Mouse (Mus musculus): ENCODE measurements around the gene Phf11b. TPM values are rescaled to one million over a fixed set of nuclear protein-coding genes. Genes with fewer than 3 reads are reported as not detected.

Gene Phf11b
- total RNA-seq, 2 experiments from 2014 or later: not detected

Other genes with a start within 250 kb of the Phf11b start
- gene 1700129C05Rik, start 198.5 kb downstream of the Phf11b start, total RNA-seq (2021): not detected
- gene Gm5142, start 162.6 kb downstream of the Phf11b start, total RNA-seq (2021): not detected
- 10 to 100 TPM; 28.1 TPM for gene Rcbtb1, start 140.1 kb downstream of the Phf11b start, total RNA-seq (2021)
- not detected for gene Gm6904, start 81.1 kb downstream of the Phf11b start, total RNA-seq (2021)
- gene Phf11a, start 43.8 kb downstream of the Phf11b start, total RNA-seq (2021): not detected
- under 1 TPM; 0.63 to 0.75 TPM for gene Phf11d, start 24.1 kb upstream of the Phf11b start, total RNA-seq (2021)
- gene Phf11c, start 54.0 kb upstream of the Phf11b start, total RNA-seq (2021): under 1 TPM; 0.45 to 0.70 TPM
- gene Setdb2, start 99.5 kb upstream of the Phf11b start, total RNA-seq (2021): 1 to 10 TPM; 4.1 to 4.2 TPM
- gene Cab39l, start 99.6 kb upstream of the Phf11b start, total RNA-seq (2021): 10 to 100 TPM; 24.0 to 26.6 TPM